Mouse (Mus musculus): Measurements from ENCODE around the gene Pop5.

DNA sequence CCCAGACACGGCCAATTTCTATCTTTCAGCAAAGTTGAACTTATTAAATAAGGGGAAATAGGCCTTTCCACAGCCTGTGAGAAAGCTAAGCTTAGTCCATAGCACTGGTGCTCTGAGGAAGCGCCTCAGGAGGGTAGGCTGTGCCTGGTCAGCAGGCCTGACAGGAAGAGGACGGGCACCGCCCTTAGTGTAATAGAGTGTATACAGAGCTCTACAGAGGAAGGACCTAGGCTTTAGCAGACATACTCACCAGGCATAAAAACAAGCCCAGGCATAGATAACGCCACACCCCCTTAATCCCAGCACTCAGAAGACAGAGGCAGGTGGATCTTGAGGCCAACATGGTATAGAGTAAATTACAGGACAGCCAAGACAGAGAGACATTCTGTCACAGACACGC, 24.7 kb downstream of the Pop5 start:
- no peak for TF ChIP-seq POLR2A (IDR thresholded peaks at IDR 0.05; ENCODE audit: low read depth, low read length)
- TF ChIP-seq CTCF (IDR thresholded peaks at IDR 0.05; ENCODE audit: extremely low read depth, insufficient read depth, insufficient read length, insufficient replicate concordance): no peak
